Mouse (Mus musculus): ENCODE results near the gene Ttc41. TPM values are rescaled to one million over a fixed set of nuclear protein-coding genes. Genes with fewer than 3 reads are reported as not detected.

Ttc41 gene
- polyA plus RNA-seq, 1 experiment from 2014 or later: 2.5 TPM

DNA sequence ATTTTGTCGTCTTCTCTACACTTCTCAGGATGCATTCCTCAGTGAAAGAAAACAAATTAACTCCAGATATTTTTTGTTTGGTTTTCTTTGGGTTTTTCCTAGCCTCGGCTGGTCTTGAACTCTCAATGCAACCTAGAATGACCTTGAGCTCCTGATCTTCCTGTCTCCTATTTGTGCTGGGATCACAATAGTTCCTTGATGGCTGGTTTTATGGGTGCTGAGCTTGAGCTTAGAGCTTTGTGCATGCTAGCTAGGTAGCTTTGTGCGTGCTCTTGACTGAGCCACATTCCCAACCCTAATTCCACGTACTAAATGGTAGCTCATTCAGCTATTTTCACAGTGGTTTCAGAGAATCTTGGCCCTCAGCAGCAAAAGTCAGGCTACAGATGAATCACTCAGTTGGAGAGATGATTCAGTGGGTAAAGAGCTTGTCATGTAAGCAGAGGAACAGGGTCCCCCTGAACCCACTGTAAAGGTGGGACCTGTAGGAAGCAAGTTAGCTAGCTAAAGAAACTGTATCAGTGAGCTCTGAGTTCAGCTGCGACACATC, 78.6 kb downstream of the Ttc41 start:
- Histone ChIP-seq H3K9me3 (ENCODE audit: control insufficient read depth, low read length) (no peaks in the 10 kb centered on the region), H3K27me3 (ENCODE audit: control insufficient read depth, insufficient read depth, low read length) (no peaks in the 10 kb centered on the region), H3K4me3 (replicated peaks; ENCODE audit: low read depth, low read length) (no peak overlapping the region), H3K9ac (replicated peaks; ENCODE audit: low read length) (no peak overlapping the region), H3K4me2 (ENCODE audit: low read length) (no peak overlapping the region), H3K4me1 (ENCODE audit: control insufficient read depth, insufficient read depth, low read length) (no peaks in the 10 kb centered on the region), H3K36me3 (ENCODE audit: control insufficient read depth, insufficient read depth, low read length) (no peaks in the 10 kb centered on the region), H3K27ac (replicated peaks; ENCODE audit: low read depth, low read length) (no peak overlapping the region)
- DNase-seq (no peak), ATAC-seq (ENCODE audit: low FRiP score, low TSS enrichment) (no peak)
- WGBS: 86% methylated on average over 5 of the region's 5 CpGs

DNA sequence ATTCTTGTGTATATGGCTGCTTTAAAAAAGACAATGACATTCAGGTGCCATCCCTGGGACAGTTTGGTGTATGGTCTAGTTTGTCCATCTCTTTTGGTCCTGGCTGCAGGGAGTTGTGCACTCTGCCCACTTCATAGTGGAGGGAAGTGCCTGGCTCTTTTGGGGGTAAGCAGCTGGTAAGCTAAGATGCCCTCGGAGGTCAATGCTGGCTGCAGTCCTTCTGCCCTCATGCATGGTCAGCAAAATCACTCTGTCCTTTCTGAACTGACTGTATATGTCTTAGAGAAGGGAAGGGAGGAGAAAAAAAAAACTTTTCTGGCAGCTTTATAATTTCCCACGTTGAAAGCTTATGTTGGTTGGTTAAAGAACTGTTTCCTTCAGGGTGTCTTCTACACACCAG, 79.8 kb downstream of the Ttc41 start:
- no peaks in the 10 kb centered on the region for H3K36me3 ChIP-seq (ENCODE audit: control insufficient read depth, insufficient read depth, low read length)
- 81% methylated on average over 2 of the region's 2 CpGs for WGBS
- no peaks in the 10 kb centered on the region for H3K27me3 ChIP-seq (ENCODE audit: control insufficient read depth, insufficient read depth, low read length)
- H3K9me3 ChIP-seq (ENCODE audit: control insufficient read depth, low read length): no peaks in the 10 kb centered on the region
- DNase-seq (no peak), ATAC-seq (ENCODE audit: low FRiP score, low TSS enrichment) (no peak)
- H3K4me1 ChIP-seq (ENCODE audit: control insufficient read depth, insufficient read depth, low read length): no peaks in the 10 kb centered on the region
- H3K9ac ChIP-seq (replicated peaks; ENCODE audit: low read length): no peak overlapping the region
- H3K4me3 ChIP-seq (replicated peaks; ENCODE audit: low read depth, low read length): no peak overlapping the region
- H3K27ac ChIP-seq (replicated peaks; ENCODE audit: low read depth, low read length): no peak overlapping the region
- H3K4me2 ChIP-seq (ENCODE audit: low read length): no peak overlapping the region

DNA sequence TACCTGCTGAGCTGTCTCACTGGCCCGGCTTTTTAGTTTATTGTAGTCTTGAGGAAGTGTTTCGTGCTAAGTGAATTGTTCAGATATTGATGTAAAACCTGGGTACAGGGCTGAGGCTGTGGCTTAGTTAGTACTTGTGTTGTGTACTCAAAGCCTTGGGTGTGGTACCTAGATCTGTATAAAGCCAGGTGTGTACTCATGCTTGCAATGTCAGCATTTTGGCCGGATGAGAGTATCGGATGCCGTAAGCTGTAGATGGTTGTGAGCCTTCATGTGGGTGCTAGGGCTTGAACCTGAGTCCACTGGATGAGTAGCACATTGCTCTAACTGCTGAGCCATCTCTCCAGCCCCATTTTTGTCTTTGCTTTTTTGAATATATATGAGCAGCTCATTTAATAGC, 80.5 kb downstream of the Ttc41 start:
- H3K4me1 ChIP-seq (ENCODE audit: control insufficient read depth, insufficient read depth, low read length): no peaks in the 10 kb centered on the region
- H3K9ac ChIP-seq (replicated peaks; ENCODE audit: low read length): no peak overlapping the region
- ATAC-seq (ENCODE audit: low FRiP score, low TSS enrichment): no peak
- H3K9me3 ChIP-seq (ENCODE audit: control insufficient read depth, low read length): no peaks in the 10 kb centered on the region
- no peaks in the 10 kb centered on the region for H3K27me3 ChIP-seq (ENCODE audit: control insufficient read depth, insufficient read depth, low read length)
- no peaks in the 10 kb centered on the region for H3K36me3 ChIP-seq (ENCODE audit: control insufficient read depth, insufficient read depth, low read length)
- no peak for DNase-seq
- H3K4me3 ChIP-seq (replicated peaks; ENCODE audit: low read depth, low read length): no peak overlapping the region
- H3K4me2 ChIP-seq (ENCODE audit: low read length): no peak overlapping the region
- no peak overlapping the region for H3K27ac ChIP-seq (replicated peaks; ENCODE audit: low read depth, low read length)
- 93% methylated on average over 5 of the region's 5 CpGs for WGBS

DNA sequence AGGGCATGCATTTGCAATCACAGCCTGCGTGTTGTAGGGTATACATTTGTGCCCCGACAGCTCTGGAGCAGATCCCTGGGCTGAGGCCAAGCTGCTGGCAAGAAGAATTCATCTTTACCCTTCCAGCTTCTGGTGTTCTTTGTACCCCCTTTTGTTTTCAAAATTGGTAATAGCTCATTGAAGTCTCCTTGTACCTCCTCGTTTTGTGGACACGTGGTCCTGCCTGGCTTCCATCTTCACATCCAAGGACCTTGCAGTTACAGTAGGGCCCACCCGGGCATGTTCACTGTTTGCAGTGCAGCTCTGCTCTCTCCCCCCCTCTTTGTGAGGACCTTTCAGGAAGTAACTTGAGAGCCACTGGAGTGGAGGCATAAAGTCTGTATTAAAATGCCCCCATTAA, 82.6 kb downstream of the Ttc41 start:
- H3K4me3 ChIP-seq (replicated peaks; ENCODE audit: low read depth, low read length): no peak overlapping the region
- H3K27ac ChIP-seq (replicated peaks; ENCODE audit: low read depth, low read length): no peak overlapping the region
- H3K9ac ChIP-seq (replicated peaks; ENCODE audit: low read length): no peak overlapping the region
- no peak for DNase-seq
- ATAC-seq (ENCODE audit: low FRiP score, low TSS enrichment): no peak
- H3K27me3 ChIP-seq (ENCODE audit: control insufficient read depth, insufficient read depth, low read length): no peaks in the 10 kb centered on the region
- 64% methylated on average over 5 of the region's 5 CpGs for WGBS
- no peak overlapping the region for H3K4me2 ChIP-seq (ENCODE audit: low read length)
- H3K9me3 ChIP-seq (ENCODE audit: control insufficient read depth, low read length): no peaks in the 10 kb centered on the region
- H3K4me1 ChIP-seq (ENCODE audit: control insufficient read depth, insufficient read depth, low read length): no peaks in the 10 kb centered on the region
- H3K36me3 ChIP-seq (ENCODE audit: control insufficient read depth, insufficient read depth, low read length): no peaks in the 10 kb centered on the region

DNA sequence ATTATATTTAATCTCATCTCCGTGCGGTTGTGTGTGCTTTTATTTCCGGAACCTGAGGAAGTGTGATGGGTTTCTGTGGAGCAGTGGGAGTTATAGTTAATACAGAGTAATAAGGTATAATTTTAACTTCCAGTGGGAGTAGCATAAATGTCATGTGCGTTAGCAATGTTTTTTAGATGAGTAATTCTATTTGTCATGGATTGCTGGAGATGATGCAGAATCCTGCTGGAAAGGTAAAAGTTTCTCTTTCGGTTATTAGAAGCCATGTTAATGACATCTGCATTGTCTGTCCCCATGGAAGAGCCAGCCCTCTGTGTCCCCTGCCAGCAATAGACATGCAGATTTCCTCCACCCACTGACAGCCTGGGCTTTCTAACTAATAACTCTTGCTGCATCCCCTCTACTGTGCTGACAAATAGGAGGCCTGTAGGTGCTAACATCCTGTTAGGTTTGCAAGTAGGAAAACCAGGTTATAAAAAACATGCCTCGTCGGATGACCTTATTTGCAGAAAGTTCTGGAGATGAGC, 83.6 kb downstream of the Ttc41 start:
- Histone ChIP-seq H3K9me3 (ENCODE audit: control insufficient read depth, low read length) (no peaks in the 10 kb centered on the region), H3K27ac (replicated peaks; ENCODE audit: low read depth, low read length) (no peak overlapping the region), H3K4me1 (ENCODE audit: control insufficient read depth, insufficient read depth, low read length) (no peaks in the 10 kb centered on the region), H3K4me3 (replicated peaks; ENCODE audit: low read depth, low read length) (no peak overlapping the region), H3K27me3 (ENCODE audit: control insufficient read depth, insufficient read depth, low read length) (no peaks in the 10 kb centered on the region), H3K4me2 (ENCODE audit: low read length) (no peak overlapping the region), H3K36me3 (ENCODE audit: control insufficient read depth, insufficient read depth, low read length) (no peaks in the 10 kb centered on the region), H3K9ac (replicated peaks; ENCODE audit: low read length) (no peak overlapping the region)
- 76% methylated on average over 7 of the region's 7 CpGs for WGBS
- ATAC-seq (ENCODE audit: low FRiP score, low TSS enrichment): no peak
- no peak for DNase-seq

DNA sequence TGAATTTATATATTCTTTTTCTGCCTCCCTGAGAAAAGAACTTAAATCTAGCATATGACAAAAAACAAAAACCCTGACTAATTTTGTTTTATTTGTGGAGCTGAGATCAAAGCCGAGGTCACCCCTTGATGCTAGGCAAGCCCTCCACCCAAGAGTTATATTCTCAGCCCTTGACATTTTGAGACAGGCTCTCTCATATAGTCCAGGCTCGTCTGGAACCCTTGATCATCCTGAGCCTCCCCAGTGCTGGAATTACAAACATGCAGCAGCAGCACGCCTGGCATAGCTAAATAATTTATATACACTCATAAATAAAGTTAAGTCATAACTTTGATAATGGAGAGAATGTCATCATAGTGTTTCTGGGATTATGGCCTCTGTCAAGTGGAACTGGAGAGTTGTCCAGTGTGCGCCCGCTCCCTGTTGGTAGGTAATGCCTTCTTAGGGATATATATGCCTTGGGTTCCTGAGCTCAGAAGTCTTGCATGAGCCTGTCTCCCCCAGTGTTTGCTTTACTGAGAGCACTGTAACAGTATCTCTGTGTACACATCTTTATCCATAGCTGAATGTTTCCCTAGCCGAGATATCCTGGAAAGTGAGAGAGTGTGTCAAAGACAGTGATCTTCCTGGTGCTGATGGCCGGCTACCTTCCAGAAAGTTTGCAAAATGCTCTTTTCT, 86.0 kb downstream of the Ttc41 start:
- Histone ChIP-seq H3K27me3 (ENCODE audit: control insufficient read depth, insufficient read depth, low read length) (no peaks in the 10 kb centered on the region), H3K9me3 (ENCODE audit: control insufficient read depth, low read length) (no peaks in the 10 kb centered on the region), H3K4me3 (replicated peaks; ENCODE audit: low read depth, low read length) (no peak overlapping the region), H3K9ac (replicated peaks; ENCODE audit: low read length) (no peak overlapping the region), H3K4me1 (ENCODE audit: control insufficient read depth, insufficient read depth, low read length) (no peaks in the 10 kb centered on the region), H3K27ac (replicated peaks; ENCODE audit: low read depth, low read length) (no peak overlapping the region), H3K36me3 (ENCODE audit: control insufficient read depth, insufficient read depth, low read length) (no peaks in the 10 kb centered on the region), H3K4me2 (ENCODE audit: low read length) (no peak overlapping the region)
- ATAC-seq (ENCODE audit: low FRiP score, low TSS enrichment) (no peak), DNase-seq (no peak)
- WGBS: 82% methylated on average over 7 of the region's 7 CpGs

DNA sequence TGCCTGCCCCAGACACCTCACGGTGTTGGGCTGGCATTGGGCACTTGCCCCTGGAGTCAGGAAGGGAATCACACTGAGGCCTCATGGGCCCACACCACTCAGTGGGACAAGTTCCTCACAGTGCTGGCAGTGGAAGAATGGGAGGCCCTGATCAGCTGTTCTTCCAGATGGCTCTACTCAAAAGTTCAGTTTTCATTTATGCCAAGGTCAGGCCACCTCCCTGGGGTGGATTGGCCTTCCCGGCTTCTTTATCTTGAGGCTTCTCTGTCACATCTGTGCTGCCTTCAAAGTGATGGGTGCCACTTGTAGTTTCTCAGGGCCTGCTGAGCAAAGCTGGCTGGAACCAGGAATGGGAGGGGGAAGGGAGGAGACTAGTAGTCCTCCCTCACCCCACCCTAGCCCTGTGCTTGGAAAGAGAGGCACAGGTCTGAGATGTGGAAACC, 87.9 kb downstream of the Ttc41 start:
- Histone ChIP-seq H3K27ac (replicated peaks; ENCODE audit: low read depth, low read length) (no peak overlapping the region), H3K4me3 (replicated peaks; ENCODE audit: low read depth, low read length) (no peak overlapping the region), H3K9me3 (ENCODE audit: control insufficient read depth, low read length) (no peaks in the 10 kb centered on the region), H3K4me2 (ENCODE audit: low read length) (no peak overlapping the region), H3K4me1 (ENCODE audit: control insufficient read depth, insufficient read depth, low read length) (no peaks in the 10 kb centered on the region), H3K36me3 (ENCODE audit: control insufficient read depth, insufficient read depth, low read length) (no peaks in the 10 kb centered on the region), H3K27me3 (ENCODE audit: control insufficient read depth, insufficient read depth, low read length) (no peaks in the 10 kb centered on the region), H3K9ac (replicated peaks; ENCODE audit: low read length) (no peak overlapping the region)
- no peak for DNase-seq
- 74% methylated on average over 2 of the region's 2 CpGs for WGBS
- ATAC-seq (ENCODE audit: low FRiP score, low TSS enrichment): no peak

DNA sequence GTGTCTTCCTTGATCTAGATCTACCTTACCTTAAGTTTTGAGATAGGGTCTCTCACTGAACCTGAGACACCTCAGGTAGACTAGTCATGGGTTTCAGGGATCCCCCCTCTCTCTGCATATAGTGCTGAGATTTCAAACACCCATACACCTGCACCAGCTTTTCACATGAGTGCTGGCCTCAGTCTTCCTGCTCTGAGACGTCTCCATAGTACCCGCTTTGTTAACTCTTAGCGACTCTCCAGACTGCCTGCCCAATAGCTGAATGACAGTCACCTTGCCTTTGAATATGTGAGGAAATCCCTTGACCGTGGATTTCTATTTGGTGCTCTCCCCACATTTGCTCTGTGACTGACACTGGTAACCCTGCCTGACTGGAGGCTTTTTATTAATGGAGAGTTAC, 88.6 kb downstream of the Ttc41 start:
- Histone ChIP-seq H3K27ac (replicated peaks; ENCODE audit: low read depth, low read length) (no peak overlapping the region), H3K9ac (replicated peaks; ENCODE audit: low read length) (no peak overlapping the region), H3K36me3 (ENCODE audit: control insufficient read depth, insufficient read depth, low read length) (no peaks in the 10 kb centered on the region), H3K4me2 (ENCODE audit: low read length) (no peak overlapping the region), H3K9me3 (ENCODE audit: control insufficient read depth, low read length) (no peaks in the 10 kb centered on the region), H3K4me3 (replicated peaks; ENCODE audit: low read depth, low read length) (no peak overlapping the region), H3K4me1 (ENCODE audit: control insufficient read depth, insufficient read depth, low read length) (no peaks in the 10 kb centered on the region), H3K27me3 (ENCODE audit: control insufficient read depth, insufficient read depth, low read length) (no peaks in the 10 kb centered on the region)
- 88% methylated on average over 4 of the region's 4 CpGs for WGBS
- no peak for DNase-seq
- no peak for ATAC-seq (ENCODE audit: low FRiP score, low TSS enrichment)

Measured in midbrain, embryonic 14.5 days (tissue).